Mouse (Mus musculus): ENCODE data around the gene Zfp513. TPM values are rescaled to one million over a fixed set of nuclear protein-coding genes. Genes with fewer than 3 reads are reported as not detected.

Zfp513 gene
- 7.3 and 11.0 TPM in 2 replicates for polyA plus RNA-seq (2016; fragmentation: Nextera tagmentation; extraction: Ambion mirVana)

DNA sequence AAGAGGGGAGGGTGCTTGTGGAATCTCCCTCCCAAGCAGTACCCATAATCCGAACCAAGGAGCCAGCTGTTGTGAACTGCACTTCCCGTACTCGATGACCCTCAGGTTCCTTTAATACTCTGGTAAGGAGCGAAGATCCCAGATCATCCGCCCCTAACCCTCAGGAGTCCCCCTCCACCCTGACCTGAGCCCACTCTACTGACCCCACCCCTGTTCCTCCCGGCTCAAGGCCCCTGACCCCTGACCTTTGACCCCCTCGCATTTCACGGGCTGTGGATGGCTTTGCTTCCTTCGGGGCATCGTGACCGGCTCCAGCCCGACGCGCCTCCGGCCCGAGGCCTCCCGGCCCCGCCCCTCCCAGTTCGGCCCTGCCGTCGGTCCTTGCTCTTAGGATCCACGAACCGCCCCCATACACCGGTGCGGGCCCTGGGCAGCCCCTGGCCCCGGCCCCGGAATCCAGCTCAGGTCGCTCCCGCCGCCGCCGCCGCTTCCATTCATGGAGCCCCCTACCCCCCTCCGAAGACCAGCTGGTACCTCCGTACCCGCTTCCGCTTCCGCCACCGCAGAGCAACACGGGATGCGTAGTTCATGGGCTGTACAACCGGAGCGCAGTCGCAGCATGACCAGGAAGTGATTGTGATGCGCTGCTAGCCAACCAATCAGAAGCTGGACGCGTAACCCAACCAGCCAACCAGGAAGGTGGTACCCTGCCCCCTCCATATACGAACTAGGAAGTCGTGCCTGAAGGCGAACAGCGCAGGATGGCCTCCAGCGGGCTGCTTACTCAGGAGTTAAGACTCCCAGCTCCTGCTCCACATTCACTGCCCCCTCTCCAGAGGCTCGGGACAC, at the start of gene Zfp513:
Zfp513 (minus strand) TSS at position 562 of the 849 bp plus-strand sequence.
- Histone ChIP-seq H3K27me3 (ENCODE audit: insufficient read depth, poor library complexity, severe bottlenecking) (no peaks in the 10 kb centered on the region), H3K36me3 (peaks cover 83% of the 10 kb centered on the region), H3K4me1 (peaks cover 8% of the 10 kb centered on the region; the same call in 1 of the 2 replicates), H3K27ac (peak within 1 kb of the TSS; percentile 96), H3K9me3 (peaks cover 5% of the 10 kb centered on the region), H3K4me3 (peak within 1 kb of the TSS; percentile 85)
- peak; percentile 100 for DNase-seq (ENCODE audit: low spot score)
- WGBS, result under 1% methylated on average over 51 of the region's 53 CpGs

DNA sequence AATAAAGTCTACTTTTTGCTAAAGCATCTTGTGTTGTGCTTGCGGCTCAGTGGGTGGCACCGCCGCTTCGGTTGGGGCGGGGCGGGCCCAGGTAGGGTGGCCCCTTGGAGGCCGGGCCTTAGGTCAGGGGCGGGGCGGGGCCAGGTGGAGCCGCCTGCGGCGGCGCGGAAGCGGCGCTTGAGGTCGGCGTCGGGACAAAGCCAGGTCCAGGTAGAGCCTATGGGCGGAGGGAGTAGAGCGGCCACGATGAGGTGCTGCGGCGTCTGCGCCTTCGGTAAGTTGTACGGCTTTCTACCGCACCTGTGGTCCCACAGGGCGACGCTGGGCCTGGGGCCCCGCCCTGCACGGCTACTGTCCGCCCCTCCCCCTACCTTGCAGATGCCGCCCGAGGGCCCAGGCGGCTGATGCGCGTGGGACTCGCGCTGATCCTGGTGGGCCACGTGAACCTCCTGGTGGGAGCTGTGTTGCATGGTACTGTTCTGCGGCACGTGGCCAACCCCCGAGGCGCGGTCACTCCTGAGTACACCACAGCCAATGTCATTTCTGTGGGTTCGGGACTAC, 49.5 kb upstream of the Zfp513 start, which contains the start of gene Krtcap3:
Krtcap3 (plus strand) TSS at position 151 of the 561 bp plus-strand sequence.
- Histone ChIP-seq H3K27ac (peak within 1 kb of the TSS; percentile 81), H3K36me3 (peaks cover 90% of the 10 kb centered on the region), H3K9me3 (no peaks in the 10 kb centered on the region), H3K27me3 (ENCODE audit: insufficient read depth, poor library complexity, severe bottlenecking) (no peaks in the 10 kb centered on the region), H3K4me1 (peaks cover 49% of the 10 kb centered on the region), H3K4me3 (peak within 1 kb of the TSS; percentile 59)
- DNase-seq (ENCODE audit: low spot score), result no peak
- 15% methylated on average over 44 of the region's 47 CpGs for WGBS

DNA sequence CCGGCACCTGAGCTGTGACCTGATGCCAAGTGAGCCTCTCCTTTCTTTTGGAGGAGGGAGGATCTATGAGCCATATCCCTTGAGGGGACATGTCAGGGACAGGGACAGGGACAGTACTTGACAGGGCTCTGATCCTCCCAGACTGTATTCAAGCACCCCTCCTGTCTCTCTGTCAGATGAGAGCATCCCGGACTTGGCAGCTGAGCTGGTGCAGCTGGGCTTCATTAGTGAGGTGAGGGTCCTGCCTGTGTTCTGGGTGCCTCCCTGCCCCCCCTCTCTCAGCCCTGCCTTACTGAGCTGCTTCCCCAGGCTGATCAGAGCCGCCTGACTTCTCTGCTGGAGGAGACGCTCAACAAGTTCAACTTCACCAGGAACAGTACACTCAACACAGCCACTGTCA, 48.6 kb upstream of the Zfp513 start:
- H3K27me3 ChIP-seq (ENCODE audit: insufficient read depth, poor library complexity, severe bottlenecking), result no peaks in the 10 kb centered on the region
- 60% methylated on average over 4 of the region's 4 CpGs for WGBS
- H3K9me3 ChIP-seq, result no peaks in the 10 kb centered on the region
- no peak for DNase-seq (ENCODE audit: low spot score)
- peak overlapping the region; percentile 59 for H3K4me3 ChIP-seq
- H3K36me3 ChIP-seq, result peaks cover 96% of the 10 kb centered on the region
- peaks cover 49% of the 10 kb centered on the region for H3K4me1 ChIP-seq
- peak overlapping the region; percentile 81 for H3K27ac ChIP-seq

DNA sequence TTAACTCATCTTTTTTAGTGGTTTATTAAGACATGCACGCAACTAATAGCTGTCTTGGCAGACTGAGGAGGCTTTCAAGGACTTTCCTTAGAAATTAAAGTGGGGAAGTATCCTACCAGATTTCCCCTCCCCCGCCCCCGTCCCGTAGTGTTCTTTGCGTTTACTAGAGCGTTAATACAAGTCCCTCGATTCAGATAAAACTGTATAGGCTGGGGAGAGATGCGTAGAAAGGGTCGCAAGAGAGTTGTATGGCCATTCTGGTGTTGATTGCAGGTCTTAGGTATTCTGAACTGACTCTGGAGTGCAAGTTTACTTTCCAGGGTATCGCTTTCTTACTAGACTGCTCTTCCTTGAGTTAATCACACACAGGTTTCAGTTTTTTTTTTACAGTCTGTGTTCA, 40.1 kb upstream of the Zfp513 start:
- no peak overlapping the region for H3K27ac ChIP-seq
- H3K4me1 ChIP-seq, result 0 out of 2 replicates have a peak, but pooled peaks cover 8% of the 10 kb centered on the region
- no peaks in the 10 kb centered on the region for H3K27me3 ChIP-seq (ENCODE audit: insufficient read depth, poor library complexity, severe bottlenecking)
- no peak for DNase-seq (ENCODE audit: low spot score)
- peak overlapping the region; percentile 94 for H3K4me3 ChIP-seq
- peaks cover 37% of the 10 kb centered on the region for H3K36me3 ChIP-seq
- WGBS, result 30% methylated on average over 10 of the region's 10 CpGs
- H3K9me3 ChIP-seq, result no peaks in the 10 kb centered on the region

DNA sequence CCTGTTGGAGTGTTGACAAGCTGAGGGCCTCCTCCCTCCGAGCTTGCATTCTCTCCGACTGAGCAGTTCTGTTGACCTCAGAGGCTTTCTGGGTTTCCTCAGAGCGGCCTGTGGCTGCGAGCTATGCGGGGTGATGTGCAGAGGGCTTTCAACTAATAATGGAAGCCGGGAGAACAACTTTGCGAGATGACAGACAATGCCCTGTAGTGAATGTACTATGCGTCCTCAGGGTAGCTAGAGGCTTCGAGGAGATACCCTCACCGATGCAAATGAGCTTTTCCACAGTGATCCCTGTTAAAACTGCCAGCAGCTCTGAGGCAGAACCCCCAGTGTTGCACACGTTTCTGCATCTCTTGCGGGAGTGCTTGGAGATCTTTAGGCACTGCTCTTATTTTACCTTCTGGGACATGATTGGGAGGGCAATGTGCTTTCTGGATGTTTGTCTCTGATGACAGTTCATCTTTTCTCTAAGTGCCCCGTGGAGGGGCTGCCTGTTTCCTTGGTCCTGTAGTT, 39.5 kb upstream of the Zfp513 start:
- Histone ChIP-seq H3K27ac (peak overlapping the region; percentile 97), H3K4me3 (peak overlapping the region; percentile 94), H3K4me1 (0 out of 2 replicates have a peak, but pooled peaks cover 8% of the 10 kb centered on the region), H3K27me3 (ENCODE audit: insufficient read depth, poor library complexity, severe bottlenecking) (no peaks in the 10 kb centered on the region), H3K36me3 (peaks cover 30% of the 10 kb centered on the region), H3K9me3 (no peaks in the 10 kb centered on the region)
- under 1% methylated on average over 13 of the region's 13 CpGs for WGBS
- DNase-seq (ENCODE audit: low spot score), result no peak

DNA sequence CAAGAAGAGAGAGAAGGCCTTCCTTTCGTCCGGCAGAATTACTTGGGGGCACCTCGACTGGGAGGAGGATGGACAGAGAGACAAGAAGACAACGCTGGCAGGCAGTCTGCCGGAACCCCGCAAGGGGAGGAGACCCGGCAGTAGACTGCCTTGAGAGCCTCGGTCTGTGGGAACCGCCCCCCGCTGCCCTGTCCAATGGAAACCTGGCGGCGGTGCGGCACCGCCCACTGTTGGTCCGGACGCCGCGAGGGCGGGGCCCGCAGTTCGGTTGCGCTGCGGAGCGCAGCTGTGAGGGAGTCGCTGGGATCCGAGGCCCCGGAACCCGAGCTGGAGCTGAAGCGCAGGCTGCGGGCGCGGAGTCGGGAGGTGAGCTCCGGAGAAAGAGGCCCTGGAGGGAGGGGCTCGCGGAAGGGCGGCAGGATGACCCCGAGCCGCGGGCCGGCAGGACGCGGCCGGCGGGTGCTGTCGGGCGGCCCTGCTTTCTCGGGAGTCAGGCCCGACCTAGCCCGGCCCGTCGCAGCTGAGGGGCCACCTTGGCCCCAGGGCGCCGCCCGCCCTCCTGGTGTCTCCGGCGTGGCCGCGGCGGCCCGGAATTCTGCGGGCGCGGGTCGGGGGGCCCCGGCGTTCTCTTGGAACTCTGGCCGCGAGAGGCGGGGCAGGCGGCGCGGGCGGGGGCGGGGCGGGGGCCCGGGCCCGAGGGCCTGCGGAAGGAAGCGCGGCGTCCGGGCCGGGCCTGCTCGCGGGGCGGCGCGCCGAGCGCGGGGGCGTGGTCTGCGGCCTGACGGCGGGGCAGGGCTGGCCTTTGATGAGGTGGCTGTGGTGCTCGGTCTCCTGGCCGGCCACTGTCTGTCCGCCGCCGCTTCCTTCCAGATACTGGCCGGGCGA, 38.8 kb upstream of the Zfp513 start, which contains the start of the genes Nrbp1 and Gm9970:
Nrbp1 (plus strand) TSS at position 228 of the 885 bp plus-strand sequence.
Gm9970 (minus strand) TSS at position 596 of the 885 bp plus-strand sequence.
- Histone ChIP-seq H3K27ac (peak within 1 kb of the TSS; percentile 97), H3K36me3 (peaks cover 23% of the 10 kb centered on the region), H3K4me1 (0 out of 2 replicates have a peak, but pooled peaks cover 8% of the 10 kb centered on the region), H3K9me3 (peaks cover 3% of the 10 kb centered on the region; the same call in 1 of the 2 replicates), H3K27me3 (ENCODE audit: insufficient read depth, poor library complexity, severe bottlenecking) (no peaks in the 10 kb centered on the region), H3K4me3 (peak within 1 kb of the TSS; percentile 94)
- peak; percentile 97 for DNase-seq (ENCODE audit: low spot score)
- WGBS, result under 1% methylated on average over 103 of the region's 103 CpGs

DNA sequence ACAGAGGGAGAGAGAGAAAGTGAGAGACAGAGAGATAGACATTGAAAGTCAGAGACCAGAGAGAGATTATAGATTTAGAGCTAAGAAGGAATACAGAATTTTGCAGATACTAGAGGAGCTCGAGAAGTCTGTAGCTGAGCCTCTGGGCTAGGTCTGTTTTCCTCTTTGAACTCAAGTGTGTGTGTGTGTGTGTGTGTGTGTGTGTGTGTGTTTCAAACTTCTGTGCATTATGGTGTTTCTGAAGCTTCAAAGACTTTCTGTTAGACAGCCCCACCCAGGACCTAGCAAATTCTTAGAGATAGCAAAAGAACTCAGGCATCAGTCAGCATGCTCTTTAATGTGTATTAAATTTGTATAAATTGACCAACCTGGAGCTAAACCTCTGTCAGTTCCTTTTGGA, 24.5 kb upstream of the Zfp513 start:
- 76% methylated on average over 1 of the region's 1 CpGs for whole genome bisulfite sequencing
- H3K27ac ChIP-seq, result no peak overlapping the region
- H3K27me3 ChIP-seq (ENCODE audit: insufficient read depth, poor library complexity, severe bottlenecking), result no peaks in the 10 kb centered on the region
- H3K9me3 ChIP-seq, result no peaks in the 10 kb centered on the region
- H3K4me1 ChIP-seq, result no peaks in the 10 kb centered on the region
- H3K36me3 ChIP-seq, result no peaks in the 10 kb centered on the region
- no peak for DNase-seq (ENCODE audit: low spot score)
- H3K4me3 ChIP-seq, result no peak overlapping the region

DNA sequence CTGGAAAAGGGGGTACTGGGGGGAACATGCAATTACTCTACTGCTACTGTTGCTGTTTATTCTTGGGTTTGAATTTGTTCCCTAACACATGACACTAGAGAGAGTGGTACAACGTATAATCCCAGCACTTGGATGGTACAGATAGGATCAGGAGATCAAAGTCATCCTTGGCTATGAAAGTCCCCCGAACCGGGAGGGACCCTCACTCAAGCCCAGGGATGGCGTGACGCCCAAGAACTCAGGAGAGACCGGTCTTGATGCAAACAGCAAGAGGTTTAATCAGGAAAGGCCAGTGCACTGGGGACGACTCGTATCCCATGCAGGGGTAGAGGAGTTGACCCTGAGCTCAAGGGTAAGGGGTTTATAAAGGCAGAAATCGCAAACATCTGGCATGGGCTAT, 20.6 kb upstream of the Zfp513 start:
- WGBS, result 91% methylated on average over 9 of the region's 9 CpGs
- no peak overlapping the region for H3K4me3 ChIP-seq
- H3K27ac ChIP-seq, result no peak overlapping the region
- H3K4me1 ChIP-seq, result peaks cover 9% of the 10 kb centered on the region; the same call in 1 of the 2 replicates
- H3K9me3 ChIP-seq, result no peaks in the 10 kb centered on the region
- no peak for DNase-seq (ENCODE audit: low spot score)
- H3K27me3 ChIP-seq (ENCODE audit: insufficient read depth, poor library complexity, severe bottlenecking), result no peaks in the 10 kb centered on the region
- no peaks in the 10 kb centered on the region for H3K36me3 ChIP-seq

DNA sequence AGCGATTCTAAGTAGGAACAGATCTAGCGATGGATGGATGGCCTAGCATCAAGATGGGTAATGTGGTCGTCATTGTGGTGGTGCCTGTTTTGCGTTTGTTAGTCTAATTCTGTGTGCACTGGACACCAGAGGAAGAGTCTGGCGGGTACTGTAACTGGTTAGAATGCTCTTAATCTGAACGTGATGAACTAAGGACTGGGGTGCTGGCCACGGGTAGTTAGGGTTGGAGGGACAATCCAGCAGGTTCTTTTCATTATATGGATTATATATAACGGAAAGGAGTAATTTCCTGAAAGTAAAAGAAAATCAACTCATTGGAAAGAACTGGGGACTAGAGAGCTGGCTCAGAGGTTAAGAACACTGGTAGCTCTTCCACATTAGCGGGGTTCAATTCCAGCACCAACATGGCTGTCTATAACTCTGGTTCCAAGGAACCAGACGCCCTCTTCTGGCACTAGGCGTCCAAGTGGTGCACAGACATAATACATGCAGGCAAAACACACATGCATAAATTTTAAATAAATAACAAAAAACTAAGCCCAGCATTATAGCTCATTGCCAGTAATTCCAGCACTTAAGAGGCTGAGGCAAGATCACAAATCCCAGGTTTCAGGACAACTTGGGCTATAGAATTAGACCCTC, 19.3 kb upstream of the Zfp513 start:
- Histone ChIP-seq H3K27me3 (ENCODE audit: insufficient read depth, poor library complexity, severe bottlenecking) (no peaks in the 10 kb centered on the region), H3K36me3 (no peaks in the 10 kb centered on the region), H3K4me1 (peaks cover 9% of the 10 kb centered on the region; the same call in 1 of the 2 replicates), H3K9me3 (no peaks in the 10 kb centered on the region), H3K4me3 (peak overlapping the region; percentile 99), H3K27ac (peak overlapping the region; percentile 97)
- no peak for DNase-seq (ENCODE audit: low spot score)
- 17% methylated on average over 11 of the region's 11 CpGs for WGBS

DNA sequence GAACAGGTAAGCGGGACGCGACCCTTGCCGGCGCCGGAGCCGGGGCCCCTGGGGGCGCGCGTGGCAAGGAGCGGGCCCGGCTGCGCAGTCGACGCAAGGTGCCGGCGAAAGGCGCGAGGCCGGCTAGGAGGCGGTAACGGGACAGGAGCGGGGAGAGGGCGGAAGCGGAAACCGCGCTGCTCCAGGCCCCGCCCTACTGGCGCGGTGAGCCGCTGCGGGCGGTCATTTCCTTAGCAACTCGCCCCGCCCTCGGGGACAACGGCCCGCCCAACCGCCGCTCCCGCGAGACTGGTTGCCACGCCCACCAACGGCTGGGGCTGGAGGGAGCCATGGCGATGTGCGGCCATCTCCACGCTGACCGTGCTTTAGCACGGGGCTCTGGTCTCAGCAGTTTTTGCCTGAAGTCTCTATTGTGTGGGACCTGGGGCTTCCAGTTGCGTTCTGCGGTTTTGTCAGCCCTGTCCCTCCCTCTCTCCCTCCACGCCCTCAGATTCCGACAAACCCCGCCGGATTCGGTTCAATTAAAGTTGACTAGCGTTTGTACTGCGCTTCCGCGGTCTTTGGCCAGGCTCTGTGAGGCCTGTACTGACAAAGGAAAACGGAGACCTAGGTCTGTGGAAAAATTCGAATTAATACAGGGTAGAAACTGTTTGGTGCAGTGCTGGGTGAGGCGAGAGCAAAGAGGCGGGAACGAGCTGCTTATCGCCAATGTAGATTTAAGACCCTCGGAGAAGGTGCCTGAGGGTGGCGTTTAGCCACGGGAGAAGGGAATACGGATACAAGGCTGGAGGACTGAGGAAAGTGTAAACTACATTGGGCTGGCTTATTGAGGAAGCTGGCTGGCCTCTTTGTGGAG, 18.6 kb upstream of the Zfp513 start, which contains the start of gene Ppm1g:
Ppm1g (minus strand) TSS at position 240 of the 856 bp plus-strand sequence.
- peak within 1 kb of the TSS; percentile 99 for H3K4me3 ChIP-seq
- H3K27me3 ChIP-seq (ENCODE audit: insufficient read depth, poor library complexity, severe bottlenecking), result no peaks in the 10 kb centered on the region
- peak; percentile 97 for DNase-seq (ENCODE audit: low spot score)
- under 1% methylated on average over 70 of the region's 70 CpGs for WGBS
- peak within 1 kb of the TSS; percentile 97 for H3K27ac ChIP-seq
- H3K36me3 ChIP-seq, result no peaks in the 10 kb centered on the region
- peaks cover 9% of the 10 kb centered on the region; the same call in 1 of the 2 replicates for H3K4me1 ChIP-seq
- H3K9me3 ChIP-seq, result no peaks in the 10 kb centered on the region

DNA sequence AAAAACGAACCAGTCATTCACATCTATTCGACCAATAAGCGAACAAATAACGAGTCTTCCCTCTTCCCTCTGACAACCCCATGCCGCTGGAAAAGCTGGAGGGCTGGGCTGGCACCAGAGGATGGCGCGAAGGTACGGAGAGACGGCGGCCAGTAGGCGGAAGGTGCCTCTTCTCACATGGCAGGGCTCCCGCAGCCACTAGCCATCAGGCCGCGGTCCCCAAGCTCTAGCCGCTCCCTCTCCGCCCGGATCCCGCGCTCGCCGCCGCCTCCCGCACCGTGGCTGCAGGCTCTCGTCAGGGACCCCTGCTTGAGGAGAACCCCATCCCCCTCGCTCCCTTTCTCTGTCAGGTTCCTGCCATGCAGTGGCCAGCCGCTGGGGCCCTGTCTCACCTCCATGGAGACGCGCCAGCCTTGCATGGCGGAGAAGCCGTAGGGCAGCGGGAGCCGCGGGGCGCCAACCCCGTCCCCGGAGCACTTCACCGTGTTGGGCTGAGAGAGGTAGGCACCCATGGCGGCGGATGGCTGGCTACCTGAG, 17.9 kb upstream of the Zfp513 start:
- under 1% methylated on average over 40 of the region's 40 CpGs for WGBS
- H3K9me3 ChIP-seq, result no peaks in the 10 kb centered on the region
- H3K27me3 ChIP-seq (ENCODE audit: insufficient read depth, poor library complexity, severe bottlenecking), result no peaks in the 10 kb centered on the region
- peaks cover 9% of the 10 kb centered on the region; the same call in 1 of the 2 replicates for H3K4me1 ChIP-seq
- no peak for DNase-seq (ENCODE audit: low spot score)
- peak overlapping the region; percentile 99 for H3K4me3 ChIP-seq
- H3K36me3 ChIP-seq, result no peaks in the 10 kb centered on the region
- H3K27ac ChIP-seq, result peak overlapping the region; percentile 97
